Mouse (Mus musculus): ENCODE data around the gene Pdgfd.

- no peak for TF ChIP-seq CTCF (IDR thresholded peaks at IDR 0.05; ENCODE audit: low read depth)
- TF ChIP-seq EP300 (IDR thresholded peaks at IDR 0.05; ENCODE audit: low read depth): no peak
These were observed 169.5 kb downstream of the Pdgfd start for GRCm38 (mm10) chr9:6337891-6338290.
